Mouse (Mus musculus): ENCODE results near the gene Tekt2. TPM values are rescaled to one million over a fixed set of nuclear protein-coding genes. Genes with fewer than 3 reads are reported as not detected.

Gene Tekt2
- 3.4 and 3.5 TPM in 2 replicates for polyA plus RNA-seq (2014; fragmentation: Nextera tagmentation; extraction: Ambion mirVana)

DNA sequence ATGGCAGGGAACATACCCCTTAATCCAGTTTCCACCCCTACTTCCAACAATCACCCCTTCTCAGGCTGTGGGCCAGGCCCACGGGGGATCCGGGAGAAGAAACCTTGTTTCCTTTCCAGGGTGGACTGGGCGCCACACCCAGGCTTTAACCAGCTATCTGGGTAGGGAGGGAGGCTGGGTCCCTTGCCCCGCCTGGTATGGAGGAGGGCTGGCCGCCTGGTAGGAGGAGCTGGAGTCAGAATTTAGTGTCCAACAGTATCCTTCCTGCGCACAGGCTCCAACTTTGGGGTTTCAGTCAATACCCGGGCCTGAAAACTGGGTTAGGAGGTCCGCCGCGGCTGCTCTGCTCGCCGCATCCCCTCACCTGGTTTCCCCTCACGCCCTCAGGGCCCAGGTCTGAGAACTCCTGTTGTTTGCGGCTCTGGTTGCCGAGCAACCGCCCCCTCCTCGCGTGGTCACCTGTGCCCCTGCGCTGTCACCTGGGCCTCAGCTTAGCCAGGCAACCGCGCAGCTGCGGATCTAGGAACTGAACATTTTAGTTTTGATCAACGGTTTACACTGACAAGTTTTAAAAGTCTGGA is at the start of gene Tekt2:
TSS of gene Tekt2 (minus strand) at position 408 of the 581 bp plus-strand sequence.
- Histone ChIP-seq H3K9ac (replicated peaks; ENCODE audit: low read length) (peak within 1 kb of the TSS; percentile 28; the same call in 1 of the 2 replicates), H3K27ac (replicated peaks; ENCODE audit: low read depth, low read length) (no peak within 1 kb of the TSS), H3K4me2 (ENCODE audit: low read depth, low read length) (peak within 1 kb of the TSS; percentile 25), H3K4me1 (ENCODE audit: control insufficient read depth, insufficient read depth, low read length) (no peaks in the 10 kb centered on the region; the same call in none of the 2 replicates), H3K36me3 (replicated peaks; ENCODE audit: control insufficient read depth, insufficient read depth, low read depth, low read length) (no peaks in the 10 kb centered on the region), H3K9me3 (replicated peaks; ENCODE audit: control insufficient read depth, low read length) (no peaks in the 10 kb centered on the region), H3K4me3 (ENCODE audit: low read depth, low read length) (peak within 1 kb of the TSS; percentile 21; the same call in 1 of the 2 replicates), H3K27me3 (ENCODE audit: control insufficient read depth, insufficient read depth, low read length) (peaks cover 16% of the 10 kb centered on the region)
- ATAC-seq (replicated peaks; ENCODE audit: insufficient number of reproducible peaks, low FRiP score, low TSS enrichment, low read depth) (no peak), DNase-seq (ENCODE audit: low spot score) (no peak)
- WGBS, result 7% methylated on average over 23 of the region's 23 CpGs

DNA sequence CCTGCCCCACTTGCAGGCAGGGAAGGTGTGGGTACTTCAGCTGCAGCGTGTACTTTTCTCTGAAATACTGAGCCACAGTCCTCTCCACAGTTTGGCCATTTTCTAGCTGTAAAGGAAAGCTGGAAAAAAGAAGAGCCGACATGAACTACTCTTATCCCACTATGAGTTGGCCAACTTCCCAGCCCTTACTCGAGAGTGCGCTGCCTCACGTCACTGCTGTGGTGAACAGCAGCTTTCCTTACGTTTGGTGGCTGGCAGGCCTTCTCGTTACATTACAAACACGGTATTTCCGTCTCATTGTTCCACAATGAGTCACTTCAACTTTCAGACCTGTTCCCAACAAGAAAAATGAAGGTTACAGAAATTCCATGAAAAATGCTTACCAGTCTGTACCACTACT is 46.0 kb upstream of the Tekt2 start:
- H3K27ac ChIP-seq (replicated peaks; ENCODE audit: low read depth, low read length), result no peak overlapping the region
- H3K36me3 ChIP-seq (replicated peaks; ENCODE audit: control insufficient read depth, insufficient read depth, low read depth, low read length), result no peaks in the 10 kb centered on the region
- no peaks in the 10 kb centered on the region for H3K9me3 ChIP-seq (replicated peaks; ENCODE audit: control insufficient read depth, low read length)
- no peak for DNase-seq (ENCODE audit: low spot score)
- no peak for ATAC-seq (replicated peaks; ENCODE audit: insufficient number of reproducible peaks, low FRiP score, low TSS enrichment, low read depth)
- no peaks in the 10 kb centered on the region for H3K4me1 ChIP-seq (ENCODE audit: control insufficient read depth, insufficient read depth, low read length)
- 92% methylated on average over 9 of the region's 9 CpGs for WGBS
- H3K4me3 ChIP-seq (ENCODE audit: low read depth, low read length), result no peak overlapping the region
- H3K4me2 ChIP-seq (ENCODE audit: low read depth, low read length), result no peak overlapping the region
- no peaks in the 10 kb centered on the region for H3K27me3 ChIP-seq (ENCODE audit: control insufficient read depth, insufficient read depth, low read length)
- no peak overlapping the region for H3K9ac ChIP-seq (replicated peaks; ENCODE audit: low read length)

DNA sequence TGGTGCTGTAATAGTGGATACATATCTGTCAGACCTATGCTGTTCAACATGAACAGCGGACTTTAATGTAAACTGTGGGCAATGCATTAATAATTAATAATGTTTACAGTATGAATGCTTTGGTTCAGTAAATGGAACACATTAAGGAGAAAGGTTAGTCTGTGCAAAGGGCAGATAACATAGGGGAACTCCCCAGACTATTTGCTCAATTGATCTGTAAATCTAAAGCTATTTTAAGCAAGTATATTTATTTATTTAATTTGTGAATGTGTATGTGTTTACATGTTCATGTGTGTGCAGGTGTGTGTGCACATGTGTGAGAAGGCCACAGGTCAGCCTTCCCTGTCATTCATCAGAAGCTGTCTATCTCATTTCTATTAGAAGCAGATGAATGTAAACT is 34.6 kb upstream of the Tekt2 start:
- no peaks in the 10 kb centered on the region for H3K27me3 ChIP-seq (ENCODE audit: control insufficient read depth, insufficient read depth, low read length)
- no peaks in the 10 kb centered on the region for H3K4me1 ChIP-seq (ENCODE audit: control insufficient read depth, insufficient read depth, low read length)
- no peak overlapping the region for H3K4me3 ChIP-seq (ENCODE audit: low read depth, low read length)
- H3K36me3 ChIP-seq (replicated peaks; ENCODE audit: control insufficient read depth, insufficient read depth, low read depth, low read length), result no peaks in the 10 kb centered on the region; the same call in 1 of the 2 replicates
- H3K9ac ChIP-seq (replicated peaks; ENCODE audit: low read length), result no peak overlapping the region
- no peaks in the 10 kb centered on the region for H3K9me3 ChIP-seq (replicated peaks; ENCODE audit: control insufficient read depth, low read length)
- no peak overlapping the region for H3K27ac ChIP-seq (replicated peaks; ENCODE audit: low read depth, low read length)
- H3K4me2 ChIP-seq (ENCODE audit: low read depth, low read length), result no peak overlapping the region
- DNase-seq (ENCODE audit: low spot score) (no peak), ATAC-seq (replicated peaks; ENCODE audit: insufficient number of reproducible peaks, low FRiP score, low TSS enrichment, low read depth) (no peak)
- WGBS, result 95% methylated on average over 1 of the region's 1 CpGs

DNA sequence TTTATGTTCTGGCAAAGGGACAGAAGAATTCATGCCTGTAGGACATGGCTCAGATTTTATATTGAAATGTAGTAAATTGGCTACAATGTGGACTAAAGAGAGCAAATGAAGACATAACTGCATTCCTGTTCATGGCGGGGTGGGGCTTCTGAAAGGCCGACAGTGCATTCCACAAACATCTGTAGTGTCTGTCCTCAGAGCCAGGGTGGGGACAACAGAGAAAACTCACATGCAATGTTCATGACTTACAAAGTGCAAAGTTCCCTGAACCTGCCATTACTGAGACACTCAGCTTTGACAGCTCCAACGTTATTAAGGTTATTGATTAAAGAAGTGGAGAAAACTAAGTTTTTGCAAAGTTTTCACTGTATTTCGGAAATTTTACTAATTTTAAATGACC is 18.0 kb upstream of the Tekt2 start:
- Histone ChIP-seq H3K4me1 (ENCODE audit: control insufficient read depth, insufficient read depth, low read length) (no peaks in the 10 kb centered on the region), H3K27ac (replicated peaks; ENCODE audit: low read depth, low read length) (no peak overlapping the region), H3K27me3 (ENCODE audit: control insufficient read depth, insufficient read depth, low read length) (no peaks in the 10 kb centered on the region), H3K9me3 (replicated peaks; ENCODE audit: control insufficient read depth, low read length) (no peaks in the 10 kb centered on the region), H3K36me3 (replicated peaks; ENCODE audit: control insufficient read depth, insufficient read depth, low read depth, low read length) (peaks cover 3% of the 10 kb centered on the region; the same call in 1 of the 2 replicates), H3K4me2 (ENCODE audit: low read depth, low read length) (no peak overlapping the region), H3K9ac (replicated peaks; ENCODE audit: low read length) (no peak overlapping the region), H3K4me3 (ENCODE audit: low read depth, low read length) (no peak overlapping the region)
- DNase-seq (ENCODE audit: low spot score) (no peak), ATAC-seq (replicated peaks; ENCODE audit: insufficient number of reproducible peaks, low FRiP score, low TSS enrichment, low read depth) (no peak)
- 79% methylated on average over 4 of the region's 4 CpGs for WGBS

DNA sequence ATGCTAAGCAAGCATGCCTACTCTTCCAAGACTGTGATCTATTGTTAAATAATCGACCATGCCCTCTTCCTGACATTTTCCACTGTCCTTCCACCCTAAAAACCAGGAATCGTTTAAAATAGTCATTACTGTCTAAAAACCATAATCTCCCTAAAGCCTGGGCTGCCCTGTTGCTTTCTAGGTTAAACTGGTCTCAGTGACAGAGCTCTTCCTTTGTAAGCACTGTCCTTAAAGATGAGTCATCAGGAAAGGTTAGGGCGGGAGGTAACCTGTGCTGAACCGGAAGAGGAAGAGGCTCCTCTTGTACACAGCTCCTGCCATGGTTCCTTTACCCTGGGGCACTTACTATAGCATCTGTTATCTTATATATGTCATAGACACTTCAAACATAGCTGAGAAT is 14.0 kb upstream of the Tekt2 start:
- no peak overlapping the region for H3K4me3 ChIP-seq (ENCODE audit: low read depth, low read length)
- H3K27ac ChIP-seq (replicated peaks; ENCODE audit: low read depth, low read length), result no peak overlapping the region
- no peaks in the 10 kb centered on the region for H3K9me3 ChIP-seq (replicated peaks; ENCODE audit: control insufficient read depth, low read length)
- no peaks in the 10 kb centered on the region for H3K4me1 ChIP-seq (ENCODE audit: control insufficient read depth, insufficient read depth, low read length)
- H3K27me3 ChIP-seq (ENCODE audit: control insufficient read depth, insufficient read depth, low read length), result no peaks in the 10 kb centered on the region
- DNase-seq (ENCODE audit: low spot score) (no peak), ATAC-seq (replicated peaks; ENCODE audit: insufficient number of reproducible peaks, low FRiP score, low TSS enrichment, low read depth) (no peak)
- no peaks in the 10 kb centered on the region; the same call in 1 of the 2 replicates for H3K36me3 ChIP-seq (replicated peaks; ENCODE audit: control insufficient read depth, insufficient read depth, low read depth, low read length)
- 62% methylated on average over 4 of the region's 4 CpGs for WGBS
- no peak overlapping the region for H3K4me2 ChIP-seq (ENCODE audit: low read depth, low read length)
- no peak overlapping the region for H3K9ac ChIP-seq (replicated peaks; ENCODE audit: low read length)

DNA sequence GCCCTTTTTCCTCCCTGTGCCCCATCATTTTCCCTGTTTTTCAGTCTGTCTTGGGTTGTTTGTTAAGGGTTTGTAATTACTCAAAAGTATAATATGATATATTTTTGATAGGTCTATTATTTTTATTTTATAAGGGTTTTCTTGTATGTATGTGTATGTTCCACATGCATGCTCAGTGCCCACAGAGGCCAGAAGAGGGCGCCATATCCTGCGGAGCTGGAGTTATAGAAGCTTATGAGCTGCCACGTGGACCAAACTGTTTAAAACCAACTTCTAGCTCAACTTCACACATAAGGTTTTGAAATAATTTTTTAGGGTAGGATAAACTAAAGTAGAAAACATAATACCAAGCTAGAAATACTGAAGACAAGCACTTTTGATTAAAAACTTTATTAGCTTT is 6.9 kb upstream of the Tekt2 start:
- Histone ChIP-seq H3K36me3 (replicated peaks; ENCODE audit: control insufficient read depth, insufficient read depth, low read depth, low read length) (no peaks in the 10 kb centered on the region), H3K4me3 (ENCODE audit: low read depth, low read length) (no peak overlapping the region), H3K27ac (replicated peaks; ENCODE audit: low read depth, low read length) (no peak overlapping the region), H3K9ac (replicated peaks; ENCODE audit: low read length) (no peak overlapping the region), H3K4me1 (ENCODE audit: control insufficient read depth, insufficient read depth, low read length) (no peaks in the 10 kb centered on the region), H3K4me2 (ENCODE audit: low read depth, low read length) (no peak overlapping the region), H3K27me3 (ENCODE audit: control insufficient read depth, insufficient read depth, low read length) (no peaks in the 10 kb centered on the region), H3K9me3 (replicated peaks; ENCODE audit: control insufficient read depth, low read length) (no peaks in the 10 kb centered on the region)
- ATAC-seq (replicated peaks; ENCODE audit: insufficient number of reproducible peaks, low FRiP score, low TSS enrichment, low read depth) (no peak), DNase-seq (ENCODE audit: low spot score) (no peak)
- 40% methylated on average over 3 of the region's 3 CpGs for WGBS

DNA sequence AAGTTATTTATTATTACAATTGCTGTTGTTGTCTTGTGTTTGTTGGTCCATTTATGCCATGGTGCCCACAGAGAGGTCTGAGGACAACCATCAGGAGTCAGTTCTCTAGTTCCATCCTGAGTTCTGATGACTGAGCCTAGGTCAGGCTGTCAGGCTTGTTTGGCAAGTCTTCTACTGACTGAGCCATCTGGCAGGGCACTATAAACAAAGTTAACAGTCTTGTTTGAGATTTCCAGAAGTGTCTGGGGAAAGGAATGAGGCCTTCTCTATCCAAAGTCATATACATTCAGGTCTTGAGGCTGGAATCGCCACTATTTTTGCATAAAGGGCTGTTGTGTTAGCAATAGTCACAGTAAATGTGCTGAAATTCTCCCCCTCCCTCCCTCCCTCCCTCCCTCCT is 6.3 kb upstream of the Tekt2 start:
- H3K27ac ChIP-seq (replicated peaks; ENCODE audit: low read depth, low read length), result no peak overlapping the region
- WGBS, result 81% methylated on average over 1 of the region's 1 CpGs
- no peaks in the 10 kb centered on the region for H3K9me3 ChIP-seq (replicated peaks; ENCODE audit: control insufficient read depth, low read length)
- no peaks in the 10 kb centered on the region for H3K36me3 ChIP-seq (replicated peaks; ENCODE audit: control insufficient read depth, insufficient read depth, low read depth, low read length)
- no peak overlapping the region for H3K9ac ChIP-seq (replicated peaks; ENCODE audit: low read length)
- ATAC-seq (replicated peaks; ENCODE audit: insufficient number of reproducible peaks, low FRiP score, low TSS enrichment, low read depth), result no peak
- H3K4me2 ChIP-seq (ENCODE audit: low read depth, low read length), result no peak overlapping the region
- H3K27me3 ChIP-seq (ENCODE audit: control insufficient read depth, insufficient read depth, low read length), result no peaks in the 10 kb centered on the region
- no peak for DNase-seq (ENCODE audit: low spot score)
- no peaks in the 10 kb centered on the region for H3K4me1 ChIP-seq (ENCODE audit: control insufficient read depth, insufficient read depth, low read length)
- H3K4me3 ChIP-seq (ENCODE audit: low read depth, low read length), result no peak overlapping the region

DNA sequence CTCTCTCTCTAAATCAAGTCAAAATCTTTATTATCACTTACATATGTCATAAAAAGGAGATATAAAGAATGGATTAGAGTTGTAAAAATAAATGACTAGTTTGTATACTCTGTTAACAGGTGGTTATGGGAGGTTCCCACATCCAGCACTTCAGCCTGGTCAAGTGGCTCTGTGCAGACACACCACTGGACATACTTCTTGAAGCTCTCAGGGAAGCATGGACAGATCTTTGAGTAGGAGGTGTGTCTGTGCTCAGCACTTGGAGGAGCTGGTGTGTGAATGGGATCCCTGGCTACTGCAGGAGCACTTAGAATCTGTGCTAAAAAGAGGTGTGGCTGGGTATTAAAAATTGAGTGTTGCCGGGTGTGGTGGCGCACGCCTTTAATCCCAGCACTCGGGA is 4.8 kb upstream of the Tekt2 start:
- WGBS, result 91% methylated on average over 4 of the region's 4 CpGs
- no peaks in the 10 kb centered on the region; the same call in none of the 2 replicates for H3K4me1 ChIP-seq (ENCODE audit: control insufficient read depth, insufficient read depth, low read length)
- ATAC-seq (replicated peaks; ENCODE audit: insufficient number of reproducible peaks, low FRiP score, low TSS enrichment, low read depth) (no peak), DNase-seq (ENCODE audit: low spot score) (no peak)
- H3K4me2 ChIP-seq (ENCODE audit: low read depth, low read length), result no peak overlapping the region
- H3K4me3 ChIP-seq (ENCODE audit: low read depth, low read length), result no peak overlapping the region
- no peaks in the 10 kb centered on the region for H3K36me3 ChIP-seq (replicated peaks; ENCODE audit: control insufficient read depth, insufficient read depth, low read depth, low read length)
- no peak overlapping the region for H3K9ac ChIP-seq (replicated peaks; ENCODE audit: low read length)
- H3K27me3 ChIP-seq (ENCODE audit: control insufficient read depth, insufficient read depth, low read length), result peaks cover 5% of the 10 kb centered on the region
- no peaks in the 10 kb centered on the region for H3K9me3 ChIP-seq (replicated peaks; ENCODE audit: control insufficient read depth, low read length)
- H3K27ac ChIP-seq (replicated peaks; ENCODE audit: low read depth, low read length), result no peak overlapping the region
